Mouse (Mus musculus): ENCODE data around the gene Napepld. TPM values are rescaled to one million over a fixed set of nuclear protein-coding genes. Genes with fewer than 3 reads are reported as not detected.

The Napepld gene
- polyA plus RNA-seq, 1 experiment = 0.50 TPM

DNA sequence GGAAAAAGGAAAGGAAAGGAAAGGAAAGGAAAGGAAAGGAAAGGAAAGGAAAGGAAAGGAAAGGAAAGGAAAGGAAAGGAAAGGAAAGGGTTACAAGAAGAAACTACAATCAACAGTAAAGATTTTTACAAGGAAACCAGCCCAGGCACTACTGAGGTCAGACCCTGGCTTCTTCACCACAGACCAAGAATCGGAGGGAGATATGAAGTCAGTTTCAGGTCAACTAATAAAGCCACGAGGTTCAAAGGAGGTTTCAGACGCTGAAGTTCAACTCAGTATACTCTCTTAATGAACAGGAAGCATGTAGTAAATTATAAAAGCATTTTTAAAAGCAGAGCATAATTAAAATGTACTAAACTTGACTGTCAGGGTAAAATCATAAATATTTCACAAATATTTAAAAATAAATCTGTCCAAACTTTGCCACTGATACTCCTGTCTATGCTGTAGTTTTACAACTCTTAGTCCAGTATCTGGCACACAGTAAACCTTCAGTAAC is 7.8 kb downstream of the Napepld start:
- TF ChIP-seq FOSL1 (IDR thresholded peaks at IDR 0.05; ENCODE audit: insufficient read depth, low read length, poor library complexity, severe bottlenecking) = no peak
- TF ChIP-seq MYOG (IDR thresholded peaks at IDR 0.05; ENCODE audit: control insufficient read depth, extremely low read depth, insufficient read length) = no peak
- no peak for TF ChIP-seq USF1 (IDR thresholded peaks at IDR 0.05; ENCODE audit: low read depth)
- TF ChIP-seq MYOD1 (IDR thresholded peaks at IDR 0.05; ENCODE audit: control insufficient read depth, insufficient read length, low read depth) = no peak
- TF ChIP-seq MAX (IDR thresholded peaks at IDR 0.05) = no peak
- no peak for TF ChIP-seq CEBPB (IDR thresholded peaks at IDR 0.05; ENCODE audit: low read depth)
- TF ChIP-seq CTCF (IDR thresholded peaks at IDR 0.05; ENCODE audit: control insufficient read depth, insufficient read depth, insufficient read length) = no peak
- Histone ChIP-seq H3K79me2 (ENCODE audit: control insufficient read depth, insufficient read depth) (no peaks in the 10 kb centered on the region), H3K4me3 (ENCODE audit: insufficient read depth, poor library complexity, severe bottlenecking) (no peak overlapping the region), H3K27me3 (ENCODE audit: control insufficient read depth, insufficient read depth, insufficient read length) (no peaks in the 10 kb centered on the region), H3K79me3 (ENCODE audit: low read depth) (no peaks in the 10 kb centered on the region), H3ac (ENCODE audit: control insufficient read depth, insufficient read length, low read depth) (no peak overlapping the region), H3K36me3 (ENCODE audit: control insufficient read depth, insufficient read depth) (no peaks in the 10 kb centered on the region)

DNA sequence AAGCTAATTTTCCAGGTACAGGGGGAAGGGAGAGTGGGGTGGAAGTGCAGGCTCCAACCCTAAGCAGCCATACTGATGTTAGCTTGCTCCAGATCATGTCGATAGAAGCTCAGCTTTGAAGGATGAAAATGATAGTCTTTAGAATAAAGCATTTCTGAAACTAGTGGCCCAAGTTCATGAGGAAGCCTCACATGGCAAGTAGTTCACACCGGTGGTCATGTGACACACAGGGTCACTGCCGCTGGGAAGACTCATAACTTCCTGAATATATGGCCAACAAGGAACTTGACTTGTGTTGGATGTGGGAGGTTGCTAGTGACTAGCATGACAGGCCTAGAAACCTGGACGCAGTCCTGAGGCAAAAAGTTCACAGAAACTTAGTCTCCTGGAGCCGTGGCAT is 9.0 kb downstream of the Napepld start:
- Histone ChIP-seq H3K79me2 (ENCODE audit: control insufficient read depth, insufficient read depth) (no peaks in the 10 kb centered on the region), H3K27me3 (ENCODE audit: control insufficient read depth, insufficient read depth, insufficient read length) (no peaks in the 10 kb centered on the region), H3K36me3 (ENCODE audit: control insufficient read depth, insufficient read depth) (no peaks in the 10 kb centered on the region), H3K4me3 (ENCODE audit: insufficient read depth, poor library complexity, severe bottlenecking) (no peak overlapping the region), H3K79me3 (ENCODE audit: low read depth) (no peaks in the 10 kb centered on the region), H3ac (ENCODE audit: control insufficient read depth, insufficient read length, low read depth) (no peak overlapping the region)
- no peak for TF ChIP-seq FOSL1 (IDR thresholded peaks at IDR 0.05; ENCODE audit: insufficient read depth, low read length, poor library complexity, severe bottlenecking)
- no peak for TF ChIP-seq CEBPB (IDR thresholded peaks at IDR 0.05; ENCODE audit: low read depth)
- no peak for TF ChIP-seq CTCF (IDR thresholded peaks at IDR 0.05; ENCODE audit: control insufficient read depth, insufficient read depth, insufficient read length)
- TF ChIP-seq USF1 (IDR thresholded peaks at IDR 0.05; ENCODE audit: low read depth) = no peak
- no peak for TF ChIP-seq MYOG (IDR thresholded peaks at IDR 0.05; ENCODE audit: control insufficient read depth, extremely low read depth, insufficient read length)
- TF ChIP-seq MYOD1 (IDR thresholded peaks at IDR 0.05; ENCODE audit: control insufficient read depth, insufficient read length, low read depth) = no peak
- TF ChIP-seq MAX (IDR thresholded peaks at IDR 0.05) = no peak

DNA sequence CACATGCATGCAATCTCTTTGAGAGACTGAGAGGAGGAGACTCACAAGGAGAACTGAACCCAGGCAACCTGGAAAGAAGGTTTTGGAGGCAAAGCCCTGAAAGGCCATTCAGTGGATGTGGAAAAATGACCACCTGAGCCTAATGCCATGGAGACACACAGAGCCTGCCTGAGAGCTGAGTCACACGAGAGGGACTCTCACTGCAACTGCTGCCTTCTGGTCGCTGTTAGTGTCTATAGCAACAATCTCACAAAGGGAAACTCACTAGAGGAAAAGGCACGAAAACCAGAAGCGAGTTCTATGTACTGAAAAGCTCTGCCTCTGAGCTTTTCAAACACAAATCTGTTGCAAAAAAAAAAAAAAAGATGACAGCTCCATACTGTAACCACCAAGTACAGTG is 14.2 kb downstream of the Napepld start:
- no peak for TF ChIP-seq CTCF (IDR thresholded peaks at IDR 0.05; ENCODE audit: control insufficient read depth, insufficient read depth, insufficient read length)
- Histone ChIP-seq H3K79me2 (ENCODE audit: control insufficient read depth, insufficient read depth) (no peaks in the 10 kb centered on the region), H3K4me3 (ENCODE audit: insufficient read depth, poor library complexity, severe bottlenecking) (no peak overlapping the region), H3K79me3 (ENCODE audit: low read depth) (no peaks in the 10 kb centered on the region), H3K36me3 (ENCODE audit: control insufficient read depth, insufficient read depth) (no peaks in the 10 kb centered on the region), H3ac (ENCODE audit: control insufficient read depth, insufficient read length, low read depth) (no peak overlapping the region), H3K27me3 (ENCODE audit: control insufficient read depth, insufficient read depth, insufficient read length) (no peaks in the 10 kb centered on the region)

DNA sequence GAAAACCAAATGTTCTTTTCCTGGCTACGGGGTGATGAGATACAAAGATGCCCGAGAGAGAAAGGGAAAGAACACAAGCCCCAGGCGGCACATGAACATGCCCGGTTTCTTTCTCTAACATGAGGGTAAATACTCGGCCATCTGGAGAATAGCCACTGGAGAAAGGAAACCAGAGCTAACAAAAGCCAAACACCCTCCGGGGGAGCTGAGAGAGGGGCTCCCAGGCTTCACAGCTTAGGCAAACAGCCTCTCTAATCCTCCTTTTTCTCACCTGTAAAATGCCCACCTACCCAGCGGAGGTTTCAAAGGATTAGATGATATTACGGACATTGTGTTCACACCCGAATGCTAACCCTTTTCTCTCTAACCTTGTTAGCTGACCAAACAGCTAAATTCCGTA is 16.2 kb downstream of the Napepld start:
- H3K4me3 ChIP-seq (ENCODE audit: insufficient read depth, poor library complexity, severe bottlenecking) = no peak overlapping the region
- no peaks in the 10 kb centered on the region for H3K27me3 ChIP-seq (ENCODE audit: control insufficient read depth, insufficient read depth, insufficient read length)
- no peak overlapping the region for H3ac ChIP-seq (ENCODE audit: control insufficient read depth, insufficient read length, low read depth)
- no peaks in the 10 kb centered on the region for H3K79me3 ChIP-seq (ENCODE audit: low read depth)
- H3K79me2 ChIP-seq (ENCODE audit: control insufficient read depth, insufficient read depth) = no peaks in the 10 kb centered on the region
- no peaks in the 10 kb centered on the region for H3K36me3 ChIP-seq (ENCODE audit: control insufficient read depth, insufficient read depth)
- no peak for TF ChIP-seq CEBPB (IDR thresholded peaks at IDR 0.05; ENCODE audit: low read depth)
- no peak for TF ChIP-seq MYOD1 (IDR thresholded peaks at IDR 0.05; ENCODE audit: control insufficient read depth, insufficient read length, low read depth)
- TF ChIP-seq FOSL1 (IDR thresholded peaks at IDR 0.05; ENCODE audit: insufficient read depth, low read length, poor library complexity, severe bottlenecking) = no peak
- TF ChIP-seq MYOG (IDR thresholded peaks at IDR 0.05; ENCODE audit: control insufficient read depth, extremely low read depth, insufficient read length) = no peak
- TF ChIP-seq CTCF (IDR thresholded peaks at IDR 0.05; ENCODE audit: control insufficient read depth, insufficient read depth, insufficient read length) = no peak
- TF ChIP-seq USF1 (IDR thresholded peaks at IDR 0.05; ENCODE audit: low read depth) = no peak
- TF ChIP-seq MAX (IDR thresholded peaks at IDR 0.05) = no peak

DNA sequence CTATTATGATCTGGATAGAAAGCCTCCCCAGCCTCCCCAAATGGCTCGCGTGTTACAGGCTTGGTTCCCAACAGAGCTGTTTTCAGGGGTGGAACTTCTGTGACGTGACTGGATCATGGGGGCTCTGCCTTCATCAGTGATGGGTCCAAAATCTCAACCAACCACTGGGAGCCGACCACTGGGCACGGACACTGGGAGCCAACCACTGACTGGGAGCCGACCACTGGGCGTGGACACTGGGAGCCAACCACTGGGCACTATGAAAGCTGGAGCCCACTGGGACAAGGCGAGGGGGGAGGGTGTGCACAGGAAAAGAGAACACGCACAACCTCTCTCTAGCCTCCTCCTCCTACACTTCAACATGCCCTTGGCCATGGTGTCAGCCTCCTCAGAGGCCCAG is 17.4 kb downstream of the Napepld start:
- Histone ChIP-seq H3K4me3 (ENCODE audit: insufficient read depth, poor library complexity, severe bottlenecking) (no peak overlapping the region), H3K36me3 (ENCODE audit: control insufficient read depth, insufficient read depth) (no peaks in the 10 kb centered on the region), H3ac (ENCODE audit: control insufficient read depth, insufficient read length, low read depth) (no peak overlapping the region), H3K79me3 (ENCODE audit: low read depth) (no peaks in the 10 kb centered on the region), H3K79me2 (ENCODE audit: control insufficient read depth, insufficient read depth) (no peaks in the 10 kb centered on the region), H3K27me3 (ENCODE audit: control insufficient read depth, insufficient read depth, insufficient read length) (no peaks in the 10 kb centered on the region)
- TF ChIP-seq CTCF (IDR thresholded peaks at IDR 0.05; ENCODE audit: control insufficient read depth, insufficient read depth, insufficient read length) (no peak), CEBPB (IDR thresholded peaks at IDR 0.05; ENCODE audit: low read depth) (no peak), USF1 (IDR thresholded peaks at IDR 0.05; ENCODE audit: low read depth) (no peak), MYOG (IDR thresholded peaks at IDR 0.05; ENCODE audit: control insufficient read depth, extremely low read depth, insufficient read length) (no peak), FOSL1 (IDR thresholded peaks at IDR 0.05; ENCODE audit: insufficient read depth, low read length, poor library complexity, severe bottlenecking) (no peak), MAX (IDR thresholded peaks at IDR 0.05) (no peak), MYOD1 (IDR thresholded peaks at IDR 0.05; ENCODE audit: control insufficient read depth, insufficient read length, low read depth) (no peak)

DNA sequence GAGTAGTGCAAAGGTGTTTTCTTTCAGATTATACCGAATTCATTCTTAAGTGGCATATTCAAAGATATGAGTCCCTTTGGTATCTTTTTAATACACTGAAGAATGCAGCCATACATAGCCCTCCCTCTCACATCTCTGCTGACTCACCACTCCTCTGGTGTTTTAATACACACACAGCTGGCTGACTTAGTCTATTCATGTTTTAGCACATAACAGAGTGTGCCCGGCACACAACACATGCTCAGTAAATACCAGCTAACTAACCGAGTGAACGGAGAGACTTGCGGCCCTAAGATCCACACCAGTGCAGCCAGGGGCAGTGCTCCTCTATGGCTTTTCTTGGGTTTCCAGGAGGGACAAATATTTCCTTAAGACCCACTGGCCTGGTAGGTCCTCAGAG is 20.3 kb downstream of the Napepld start:
- H3K79me2 ChIP-seq (ENCODE audit: control insufficient read depth, insufficient read depth) = no peaks in the 10 kb centered on the region
- H3K36me3 ChIP-seq (ENCODE audit: control insufficient read depth, insufficient read depth) = no peaks in the 10 kb centered on the region
- no peak for TF ChIP-seq CTCF (IDR thresholded peaks at IDR 0.05; ENCODE audit: control insufficient read depth, insufficient read depth, insufficient read length)
- TF ChIP-seq MYOG (IDR thresholded peaks at IDR 0.05; ENCODE audit: control insufficient read depth, extremely low read depth, insufficient read length) = no peak
- TF ChIP-seq USF1 (IDR thresholded peaks at IDR 0.05; ENCODE audit: low read depth) = no peak
- TF ChIP-seq FOSL1 (IDR thresholded peaks at IDR 0.05; ENCODE audit: insufficient read depth, low read length, poor library complexity, severe bottlenecking) = no peak
- no peak for TF ChIP-seq CEBPB (IDR thresholded peaks at IDR 0.05; ENCODE audit: low read depth)
- no peak for TF ChIP-seq MYOD1 (IDR thresholded peaks at IDR 0.05; ENCODE audit: control insufficient read depth, insufficient read length, low read depth)
- H3ac ChIP-seq (ENCODE audit: control insufficient read depth, insufficient read length, low read depth) = no peak overlapping the region
- H3K4me3 ChIP-seq (ENCODE audit: insufficient read depth, poor library complexity, severe bottlenecking) = no peak overlapping the region
- no peaks in the 10 kb centered on the region for H3K27me3 ChIP-seq (ENCODE audit: control insufficient read depth, insufficient read depth, insufficient read length)
- no peaks in the 10 kb centered on the region for H3K79me3 ChIP-seq (ENCODE audit: low read depth)

Measured in C2C12 (cell line).